Mouse (Mus musculus) retina, postnatal 1 day (tissue): ENCODE data around the gene Zfp119b.

ENCODE experiments used
- DNase-seq: peaks from one replicate; pipeline ENCODE4 v3.0.0-alpha.2; 2012

The Zfp119b gene

DNA sequence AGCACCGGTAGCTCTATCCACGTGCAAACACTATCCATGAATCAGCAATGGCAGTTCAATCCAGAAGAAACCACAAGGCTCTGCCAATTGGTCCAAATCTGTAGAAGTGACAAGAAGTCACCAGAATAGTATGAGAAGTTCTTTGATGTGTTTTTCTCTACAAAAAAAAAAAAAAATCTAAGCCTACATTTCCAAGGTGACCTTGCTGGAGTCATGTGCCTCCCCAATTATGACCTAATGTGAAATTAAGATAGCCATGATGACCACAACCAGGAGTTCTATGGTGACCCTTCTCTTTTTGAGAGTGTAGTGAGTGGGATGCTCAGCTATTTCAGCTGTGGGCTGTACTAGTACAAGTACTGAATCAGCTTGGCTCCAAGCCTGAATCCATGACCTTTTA, at the start of gene Zfp119b:
Zfp119b (minus strand) TSS at position 101 of the 400 bp plus-strand sequence.
- DNase-seq: no peak

DNA sequence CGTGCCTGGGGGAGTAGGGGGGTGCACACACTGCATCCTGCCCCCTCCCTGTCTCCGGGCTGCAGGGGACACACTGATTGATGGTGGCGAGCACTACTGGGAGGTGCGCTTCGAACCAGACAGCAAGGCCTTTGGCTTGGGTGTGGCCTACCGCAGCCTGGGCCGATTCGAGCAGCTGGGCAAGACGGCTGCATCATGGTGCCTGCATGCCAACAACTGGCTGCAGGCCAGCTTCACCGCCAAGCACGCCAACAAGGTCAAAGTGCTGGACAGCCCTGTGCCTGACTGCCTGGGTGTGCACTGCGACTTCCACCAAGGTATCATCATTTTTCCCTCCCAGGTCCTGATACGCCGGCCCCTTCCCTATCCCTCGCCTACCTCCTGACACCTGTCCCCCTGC, 46.7 kb upstream of the Zfp119b start:
- no peak for DNase-seq

GRCm38 (mm10) chr17:55990278-55990898, 41.1 kb upstream of the Zfp119b start:
- DNase-seq: no peak

- DNase-seq: peak; percentile 88
These were observed 37.0 kb upstream of the Zfp119b start, which contains the start of gene Fsd1 for GRCm38 (mm10) chr17:55986030-55986961. TSS of gene Fsd1 (plus strand) at chr17:55986509.

DNA sequence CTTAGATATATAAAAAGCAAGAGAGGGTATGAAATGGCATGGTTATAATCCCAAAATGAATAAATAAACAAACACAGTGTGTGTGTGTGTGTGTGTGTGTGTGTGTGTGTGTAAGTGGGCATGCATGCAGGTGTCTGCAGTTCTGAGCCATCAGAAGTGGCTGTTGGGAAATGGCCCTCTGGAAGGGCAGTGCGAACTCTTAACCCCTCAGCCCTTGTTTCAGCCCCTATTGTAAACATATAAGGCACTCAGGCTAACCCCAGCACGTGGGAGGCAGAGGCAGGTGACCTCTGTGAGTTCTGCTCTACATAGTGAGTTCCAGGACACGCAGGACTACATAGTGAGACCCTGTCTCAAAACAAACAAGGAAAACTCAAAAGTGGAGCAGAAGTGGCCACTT, 28.0 kb upstream of the Zfp119b start:
- no peak for DNase-seq

DNA sequence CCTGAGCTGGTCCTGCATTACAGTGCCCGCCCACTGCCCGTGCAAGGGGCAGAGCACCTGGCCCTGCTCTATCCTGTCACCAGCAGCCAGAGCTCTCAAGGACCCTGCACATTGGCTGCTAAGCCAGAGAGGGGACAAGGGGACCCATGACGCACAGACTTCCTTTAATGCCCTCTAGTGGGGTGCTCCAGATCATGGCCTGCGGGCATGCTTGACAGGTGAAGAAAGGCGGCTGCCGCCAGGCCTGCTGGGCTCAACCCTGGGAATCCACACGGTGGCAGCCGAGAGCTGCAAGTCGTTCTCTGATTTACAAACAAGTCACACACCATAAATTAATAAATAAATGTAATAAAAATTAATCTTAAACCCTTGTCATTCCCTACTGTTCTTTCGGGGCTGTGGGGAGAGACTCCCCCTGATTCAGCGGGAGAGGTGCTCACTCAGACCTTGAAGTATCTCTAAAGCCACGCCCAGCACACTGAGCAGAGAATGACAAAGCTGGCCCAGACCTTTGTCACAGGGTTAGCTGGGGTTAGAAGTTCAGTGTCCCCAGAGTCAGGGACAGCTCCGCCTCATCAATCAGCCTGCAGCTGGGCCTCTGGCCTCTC, 27.1 kb upstream of the Zfp119b start:
- DNase-seq: peak; percentile 84

- no peak for DNase-seq
These were observed 22.2 kb upstream of the Zfp119b start for GRCm38 (mm10) chr17:55971453-55971852.

GRCm38 (mm10) chr17:55969966-55970891, 20.9 kb upstream of the Zfp119b start, which contains the start of gene Shd:
TSS of gene Shd (plus strand) at chr17:55970467.
- DNase-seq: peak; percentile 82

- peak; percentile 77 for DNase-seq
These were observed 20.3 kb upstream of the Zfp119b start for GRCm38 (mm10) chr17:55969560-55969959.

- DNase-seq: peak; percentile 44
These were observed 18.9 kb upstream of the Zfp119b start for GRCm38 (mm10) chr17:55968210-55968609.

GRCm38 (mm10) chr17:55967186-55967585, 17.9 kb upstream of the Zfp119b start:
- no peak for DNase-seq

GRCm38 (mm10) chr17:55964996-55965395, 15.7 kb upstream of the Zfp119b start:
- no peak for DNase-seq

DNA sequence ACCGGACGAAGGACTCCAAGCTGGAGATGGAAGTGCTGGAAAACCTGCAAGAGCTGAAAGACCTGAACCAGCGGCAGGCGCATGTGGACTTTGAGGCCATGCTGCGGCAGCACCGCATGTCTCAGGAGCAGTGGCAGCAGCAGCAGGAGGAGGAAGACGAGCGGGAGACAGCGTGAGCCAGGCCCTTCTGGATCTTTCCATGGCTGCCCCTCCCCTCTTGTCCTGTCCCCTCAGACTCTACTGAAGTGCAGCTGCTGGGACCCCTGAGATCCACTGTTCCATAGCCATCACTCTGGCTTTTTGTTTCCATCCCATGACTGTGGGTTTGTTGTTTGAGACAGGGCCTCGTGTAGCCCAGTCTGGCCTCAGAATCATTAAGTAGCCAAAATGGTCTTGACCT, 15.2 kb upstream of the Zfp119b start:
- DNase-seq: no peak

GRCm38 (mm10) chr17:55963171-55963570, 13.9 kb upstream of the Zfp119b start:
- DNase-seq: no peak

- no peak for DNase-seq
These were observed 12.3 kb upstream of the Zfp119b start for GRCm38 (mm10) chr17:55961631-55962030.

DNA sequence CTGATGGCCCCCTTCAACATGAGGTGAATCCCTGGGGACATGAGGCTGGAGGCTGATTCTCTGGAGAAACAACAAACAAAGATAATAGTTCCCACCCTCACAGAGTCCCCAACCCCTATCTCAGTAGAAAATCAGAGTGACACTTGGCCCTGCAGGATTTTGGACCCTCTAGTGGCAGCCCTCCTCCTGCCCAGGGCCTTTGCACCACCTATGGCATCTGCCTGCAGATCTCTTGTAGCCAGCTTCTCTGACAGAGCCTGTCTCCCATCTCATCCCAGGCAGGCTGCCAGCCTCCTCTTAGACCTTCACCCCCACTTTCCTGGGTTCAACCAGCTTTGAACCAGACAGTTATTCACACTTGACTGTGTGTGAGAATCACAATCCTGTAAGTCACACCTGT, 11.5 kb upstream of the Zfp119b start:
- DNase-seq: no peak

DNA sequence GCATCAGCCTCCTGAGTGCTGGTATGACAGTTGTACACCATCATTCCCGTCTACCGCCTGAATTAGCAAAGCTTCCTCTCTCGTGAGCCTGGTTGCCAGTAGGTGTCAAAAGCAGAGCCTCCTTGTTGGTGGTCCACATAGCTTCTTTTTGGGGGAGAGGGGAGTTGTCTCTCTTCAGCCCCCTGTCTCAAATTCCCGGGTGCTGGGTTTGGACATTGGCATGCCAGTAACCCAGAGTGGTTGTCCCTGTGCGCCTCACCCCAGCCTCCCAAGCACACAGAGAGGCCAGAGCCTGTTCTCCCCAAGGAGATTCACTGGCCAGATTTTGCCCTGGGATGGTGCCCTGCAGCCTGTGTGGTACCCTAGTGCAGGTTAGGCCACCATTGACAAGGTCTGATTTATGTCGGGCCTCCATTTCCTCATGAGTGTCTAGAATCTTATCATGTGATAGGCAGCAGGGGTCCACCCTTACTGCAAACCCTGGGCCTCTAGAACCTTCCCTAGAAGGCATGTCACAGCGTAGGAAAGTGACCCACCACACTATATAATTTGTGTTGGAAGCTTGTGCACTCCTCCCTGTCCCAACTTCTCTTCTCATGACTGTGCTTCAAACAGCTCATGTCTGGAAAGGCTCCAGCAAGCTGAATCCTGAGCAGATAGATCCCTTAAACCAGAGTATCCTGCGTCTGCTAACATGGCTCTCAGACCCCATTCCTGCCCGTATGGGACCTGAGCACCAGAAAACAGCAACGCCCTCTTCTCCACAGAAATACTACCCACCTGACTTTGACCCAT, 10.8 kb upstream of the Zfp119b start:
- DNase-seq: no peak

DNA sequence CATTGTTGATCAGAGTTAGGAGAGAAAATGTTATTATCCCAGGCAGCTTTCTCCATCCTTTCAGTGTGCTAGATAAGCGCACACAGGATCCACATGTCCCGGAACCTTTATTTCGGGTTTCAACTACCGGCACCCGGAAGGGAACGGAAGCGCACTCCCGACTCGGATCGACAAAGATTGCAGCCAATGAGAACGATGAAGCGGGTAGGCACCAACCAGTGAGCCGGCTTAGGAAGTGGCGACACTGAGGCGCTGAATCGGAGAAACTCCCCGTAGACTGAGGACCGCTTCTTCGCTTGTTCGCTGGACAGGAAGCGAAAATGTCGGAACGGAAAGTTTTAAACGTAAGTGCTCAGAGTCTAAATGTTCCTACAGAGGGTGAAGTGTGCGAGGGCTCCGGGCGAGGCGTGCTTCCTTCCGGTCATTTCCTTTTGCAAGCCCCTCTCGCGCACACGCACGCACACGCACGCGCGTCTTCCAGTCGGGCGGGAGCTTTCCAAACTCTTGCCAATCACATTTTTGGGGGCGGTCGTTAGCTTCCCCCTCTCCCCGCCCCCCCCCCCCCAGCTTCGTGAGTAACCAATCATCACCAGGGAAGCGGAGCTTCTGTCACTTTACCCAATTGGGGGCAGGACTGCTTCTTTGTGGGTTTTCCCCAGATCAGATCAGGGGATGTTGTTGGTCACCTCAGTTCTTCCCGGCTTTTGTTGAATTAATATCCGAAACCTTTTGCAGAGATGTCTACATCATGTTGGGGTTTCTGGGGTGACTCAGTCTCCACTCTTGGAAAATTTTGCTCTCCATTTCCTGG, 9.8 kb upstream of the Zfp119b start, which contains the start of gene Yju2:
Yju2 (plus strand) TSS at position 182 of the 811 bp plus-strand sequence.
- DNase-seq: peak; percentile 99

- no peak for DNase-seq
These were observed 9.2 kb upstream of the Zfp119b start for GRCm38 (mm10) chr17:55958584-55958886.

- no peak for DNase-seq
These were observed 8.7 kb upstream of the Zfp119b start for GRCm38 (mm10) chr17:55957726-55958583.
